Mouse (Mus musculus) testis, adult 2 months (tissue): ENCODE results near the gene Cdc42bpg.

Source experiments
- CTCF ChIP-seq: fragments of 200-500 bp; IDR thresholded peaks from 2 replicates; pipeline ENCODE4 v1.5.1; 2012; ENCODE audit warnings: low read depth, mild to moderate bottlenecking, inconsistent platforms, low read length, moderate library complexity; ENCODE audit not compliant: control insufficient read depth, insufficient read depth, insufficient replicate concordance
- POLR2A ChIP-seq: fragments of 200-500 bp; IDR thresholded peaks from 2 replicates; pipeline ENCODE4 v1.6.1; 2012; ENCODE audit warnings: low read depth, mild to moderate bottlenecking, inconsistent platforms, low read length, moderate library complexity; ENCODE audit not compliant: control insufficient read depth

GRCm38 (mm10) chr19:6310181-6310580, 3.9 kb downstream of the Cdc42bpg start:
- TF ChIP-seq POLR2A (no peak), CTCF (no peak)
